Mouse (Mus musculus) kidney, adult 9 months (tissue): Measurements from ENCODE around the gene Rbfox2.
A peak's percentile ranks its signal among the peaks of the same experiment; 100 is the strongest.

Experiments
- DNase-seq: peaks from one replicate; pipeline ENCODE4 v3.0.0; 2022

The Rbfox2 gene

DNA sequence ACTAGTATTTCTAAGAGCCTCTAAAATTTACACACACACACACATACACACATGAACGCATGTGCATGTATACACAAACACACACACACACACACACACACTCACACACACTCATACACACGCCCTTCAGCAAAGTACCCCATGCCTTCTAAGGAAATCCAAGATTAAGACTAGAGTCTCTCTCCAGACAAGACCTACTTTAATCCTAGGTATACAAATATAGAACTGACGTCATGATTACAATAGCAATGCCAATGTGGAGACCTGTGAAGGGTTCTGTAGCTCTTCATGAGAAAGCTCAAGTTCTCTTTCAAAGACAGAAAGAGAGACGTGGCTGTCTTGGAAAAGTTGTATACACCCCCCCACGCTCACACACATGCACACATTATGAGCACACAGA is 132.8 kb downstream of the Rbfox2 start:
- DNase-seq = no peak

DNA sequence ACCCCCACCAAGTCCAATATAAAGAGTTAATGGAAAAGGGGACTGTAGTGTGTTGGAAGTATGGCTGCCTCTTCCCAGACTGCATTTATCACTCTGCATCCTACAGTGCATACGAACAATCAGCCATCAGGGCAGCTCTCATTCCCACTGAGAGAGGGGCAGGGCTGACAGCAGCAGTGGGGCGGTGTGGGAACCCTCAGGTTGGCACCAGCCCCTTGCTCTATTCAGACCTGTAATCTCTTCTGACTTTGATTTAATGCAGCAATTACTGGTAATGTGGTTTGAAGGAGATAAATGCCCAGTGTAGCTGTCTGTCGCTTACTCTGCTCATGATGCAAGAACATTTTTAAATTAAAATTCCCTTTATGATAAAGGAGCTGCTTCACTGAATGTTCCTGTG is 134.4 kb downstream of the Rbfox2 start:
- no peak for DNase-seq

DNA sequence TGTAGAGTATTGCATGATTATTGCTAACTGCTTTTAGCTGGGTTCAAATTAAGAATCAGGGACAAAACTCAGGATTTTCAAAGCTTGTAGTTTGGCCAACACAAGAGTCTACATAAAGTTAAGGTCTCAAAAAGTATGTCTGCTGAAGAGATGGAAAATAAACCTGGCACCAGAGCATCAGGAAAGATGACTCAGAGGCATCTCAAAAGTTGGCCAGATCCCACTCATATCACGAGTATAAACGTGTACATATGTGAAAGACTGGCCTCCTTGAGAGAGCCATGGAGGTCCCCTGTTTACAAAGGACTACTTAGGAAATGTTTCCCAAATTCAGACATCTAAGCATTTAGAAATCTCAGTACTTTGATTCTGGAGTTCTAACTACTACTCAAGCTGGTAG is 138.0 kb downstream of the Rbfox2 start:
- DNase-seq = no peak

DNA sequence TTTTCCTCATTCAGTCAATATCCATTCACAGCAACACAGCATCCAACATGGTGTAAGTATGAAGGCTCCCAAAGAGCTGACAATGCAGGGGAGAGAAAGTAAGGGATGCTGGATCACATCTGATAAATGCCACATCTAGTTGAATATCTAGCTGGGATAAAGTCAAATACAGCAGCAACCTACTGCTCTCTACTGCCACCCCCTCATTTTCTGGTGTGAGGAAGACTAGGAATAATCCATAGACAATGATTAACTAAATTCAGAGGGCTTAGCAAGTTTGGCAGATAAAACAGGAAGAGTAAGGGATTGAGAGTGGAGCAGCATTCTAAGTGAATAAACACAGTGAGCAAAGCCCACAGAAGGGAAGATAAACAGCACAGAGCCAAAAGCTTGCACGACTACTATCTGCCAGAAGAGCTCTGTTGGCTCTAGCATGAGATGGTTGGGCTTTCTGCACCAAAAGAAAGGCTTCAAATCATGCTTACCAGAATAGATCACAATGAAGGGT is 140.5 kb downstream of the Rbfox2 start:
- DNase-seq = peak; percentile 38

DNA sequence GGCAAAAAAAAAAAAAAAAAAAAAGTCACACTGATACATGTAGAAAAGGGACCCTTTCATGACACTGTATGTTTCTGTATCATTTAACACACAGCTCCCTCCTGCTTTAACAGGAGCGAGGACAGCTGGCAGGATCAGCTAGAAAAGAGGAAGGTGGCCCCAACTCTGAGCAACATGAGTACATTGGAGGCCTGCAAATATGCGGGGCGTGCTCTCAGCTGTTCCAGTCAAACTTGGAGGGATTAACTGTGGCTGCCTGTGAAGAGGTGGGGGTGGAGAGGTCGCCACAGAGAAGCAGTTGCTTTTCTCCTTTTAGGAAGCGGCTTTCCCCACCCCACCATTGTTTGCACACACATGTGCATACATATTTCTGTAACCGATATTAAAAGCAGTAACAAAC is 143.5 kb downstream of the Rbfox2 start:
- DNase-seq = no peak

DNA sequence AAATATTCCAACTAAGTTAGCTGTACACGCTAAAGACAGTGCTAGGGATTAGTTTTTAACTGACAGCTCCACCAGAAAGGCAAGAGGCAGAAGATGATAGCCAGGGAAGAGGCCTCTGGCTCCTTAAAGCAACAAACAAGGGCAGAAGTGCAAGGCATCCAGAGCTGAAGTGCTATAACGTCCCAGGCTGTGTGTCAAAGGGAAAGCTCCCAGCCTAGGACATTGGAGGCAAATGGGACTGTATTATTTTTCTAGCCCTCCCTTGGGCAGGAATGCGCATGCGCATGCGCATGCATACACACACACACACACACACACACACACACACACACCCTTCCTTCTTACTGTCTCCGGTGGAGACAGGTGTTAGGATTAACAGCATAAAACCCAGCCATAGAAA is 143.9 kb downstream of the Rbfox2 start:
- no peak for DNase-seq

DNA sequence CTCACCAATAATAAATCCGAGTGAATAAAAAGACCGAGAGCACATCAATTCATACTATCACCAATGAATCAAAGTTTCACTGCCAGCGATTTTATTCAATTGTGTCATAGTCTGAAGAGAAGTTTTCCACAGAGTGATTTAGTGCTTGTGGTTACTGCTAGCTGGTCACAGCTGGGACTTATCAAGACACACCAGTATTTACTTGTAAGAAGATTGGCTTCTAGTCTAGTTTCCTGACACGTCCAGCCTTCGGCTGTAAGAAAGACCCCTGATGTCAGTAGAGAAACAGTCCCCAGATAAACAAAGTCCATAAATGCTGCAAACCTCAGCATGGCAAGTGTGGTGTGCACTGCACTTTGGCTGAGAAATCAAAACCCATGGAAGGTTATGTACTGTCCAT is 145.4 kb downstream of the Rbfox2 start:
- DNase-seq = peak; percentile 15

DNA sequence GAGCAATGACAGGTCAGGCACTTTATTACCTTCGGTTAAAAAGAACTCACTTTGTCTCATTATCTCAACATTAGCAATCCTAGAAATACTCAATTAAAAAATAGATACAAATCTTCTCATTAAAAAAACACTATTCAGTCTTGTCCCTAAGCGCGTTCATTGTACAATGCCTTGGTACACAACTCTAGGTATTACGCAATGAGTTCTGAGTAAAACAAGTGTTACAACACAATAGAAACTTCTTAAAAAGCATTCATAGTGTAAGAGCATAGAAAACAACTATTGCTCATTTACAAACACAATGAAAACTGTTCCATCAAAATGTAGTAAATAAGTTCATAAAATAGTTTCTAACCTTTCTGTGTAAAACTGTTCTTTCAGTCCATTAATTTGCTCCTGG is 146.0 kb downstream of the Rbfox2 start:
- DNase-seq = no peak

DNA sequence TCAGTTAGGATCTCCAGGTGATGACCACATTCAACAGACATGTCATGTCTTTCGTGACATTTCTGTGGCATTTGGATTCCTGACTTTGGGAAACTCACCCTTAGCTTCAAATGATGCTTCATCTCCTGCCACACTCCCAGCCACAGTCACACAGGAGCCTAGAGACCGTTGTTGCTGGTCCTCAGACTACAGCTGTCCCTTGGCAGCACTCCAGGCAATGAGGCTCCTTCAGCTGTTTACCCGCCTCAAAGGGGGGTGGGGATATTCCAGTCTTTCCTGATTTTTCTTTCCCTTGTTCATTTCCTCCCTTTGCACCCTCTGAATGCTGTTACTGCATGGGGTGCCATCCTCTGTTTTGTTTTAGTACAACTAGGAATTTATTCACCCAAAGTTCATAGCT is 150.3 kb downstream of the Rbfox2 start:
- DNase-seq = peak; percentile 20

DNA sequence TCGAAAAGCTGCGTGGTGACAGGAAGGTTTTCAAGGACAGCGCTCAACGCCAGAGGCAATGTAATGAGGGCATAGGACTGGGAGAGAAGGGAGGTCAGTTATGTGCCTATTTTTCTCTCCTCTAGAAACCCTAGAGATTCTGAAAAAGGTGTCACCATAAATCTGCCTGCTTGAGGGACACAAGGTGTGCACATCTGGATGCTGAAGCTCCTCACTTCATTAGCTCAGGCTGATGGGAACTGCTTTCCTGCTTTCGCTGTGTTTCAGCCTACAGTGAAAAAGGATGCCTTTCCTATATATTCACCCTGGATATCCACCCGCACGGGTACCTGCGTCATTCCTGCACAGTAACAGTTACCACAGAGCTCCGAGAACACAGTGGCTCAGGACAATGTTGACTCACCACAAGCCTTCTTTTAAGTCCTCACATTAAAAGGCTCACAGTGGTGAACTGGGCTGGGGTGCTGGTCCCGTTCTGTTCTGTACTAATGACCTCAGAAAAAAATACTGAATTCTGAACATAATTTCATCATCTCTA is 152.5 kb downstream of the Rbfox2 start:
- DNase-seq = no peak

DNA sequence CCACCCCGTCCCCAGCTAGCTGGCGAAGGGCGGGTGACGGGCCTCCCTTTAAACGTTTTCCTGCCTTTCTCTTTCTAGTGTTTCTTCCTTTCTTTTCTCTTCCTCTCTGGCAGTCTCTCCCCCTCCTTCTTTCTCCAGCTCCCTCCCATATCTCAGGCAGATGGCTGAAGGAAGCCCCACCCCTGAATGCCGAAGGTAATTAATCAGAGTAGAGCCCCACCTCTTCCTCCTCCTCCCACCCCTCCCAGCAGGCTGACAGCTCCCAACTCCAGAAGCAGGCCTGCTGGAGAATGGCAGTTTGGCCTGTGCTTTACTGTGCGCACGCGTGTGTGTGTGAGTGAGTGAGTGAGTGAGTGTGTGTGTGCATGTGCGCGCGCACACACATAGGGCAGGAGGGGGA is 153.2 kb downstream of the Rbfox2 start:
- DNase-seq = peak; percentile 85

DNA sequence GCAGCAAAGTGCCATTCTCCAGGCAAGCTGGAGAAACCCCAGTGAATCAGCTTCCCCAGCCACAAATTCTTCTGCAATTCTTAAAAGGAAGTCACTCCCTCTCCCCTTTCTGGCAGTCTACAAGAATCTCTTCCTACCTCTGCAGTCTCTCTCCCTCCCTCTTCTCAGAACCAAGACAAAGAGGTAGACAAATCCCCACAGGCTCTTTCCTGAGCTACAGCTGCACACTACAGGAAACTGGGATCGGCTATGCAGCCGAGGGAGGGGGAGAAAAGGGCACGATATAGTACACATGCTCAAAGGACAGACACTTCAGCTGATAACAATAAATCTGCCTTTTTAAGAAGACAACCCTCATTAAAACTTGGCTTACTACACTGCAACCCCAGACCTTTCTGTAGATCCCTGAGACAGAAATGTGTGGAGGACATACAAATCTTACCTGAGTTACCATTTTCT is 153.7 kb downstream of the Rbfox2 start:
- peak; percentile 24 for DNase-seq

DNA sequence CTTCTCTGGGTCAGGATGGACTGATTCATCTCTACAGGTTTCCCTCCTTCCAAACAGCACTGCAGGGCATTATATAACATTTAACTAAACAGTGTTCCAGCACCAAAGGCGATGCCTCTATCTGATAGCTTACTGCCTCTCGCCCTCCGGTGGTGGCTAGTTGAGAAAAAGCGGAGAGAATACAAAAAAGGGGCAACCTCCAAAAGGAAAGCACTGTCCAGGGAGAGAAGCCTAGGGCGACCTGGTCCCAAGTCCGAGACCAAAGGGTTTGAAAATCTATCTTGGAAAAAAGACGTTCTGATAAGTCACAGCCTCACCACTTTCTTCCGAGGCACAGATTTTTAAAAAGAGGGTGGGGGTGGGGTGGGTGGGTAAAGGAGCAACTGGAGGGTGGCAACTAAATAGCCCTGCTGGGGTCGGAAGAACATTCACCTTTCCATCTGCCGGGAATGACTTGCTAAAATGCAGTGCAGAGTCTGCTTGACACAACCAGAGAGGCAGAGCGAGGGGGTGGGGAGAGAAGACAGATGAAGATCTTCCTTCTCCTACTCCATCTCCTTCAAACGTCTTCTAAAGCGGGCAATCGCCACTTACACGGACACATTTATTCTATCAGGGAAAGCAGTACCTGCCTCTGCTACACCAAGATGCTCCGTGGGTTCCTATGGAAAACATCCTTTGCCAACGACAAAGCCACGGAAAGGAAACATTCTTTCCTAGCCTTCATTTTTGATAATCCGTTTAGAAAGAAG is 154.3 kb downstream of the Rbfox2 start:
- DNase-seq = peak; percentile 23

DNA sequence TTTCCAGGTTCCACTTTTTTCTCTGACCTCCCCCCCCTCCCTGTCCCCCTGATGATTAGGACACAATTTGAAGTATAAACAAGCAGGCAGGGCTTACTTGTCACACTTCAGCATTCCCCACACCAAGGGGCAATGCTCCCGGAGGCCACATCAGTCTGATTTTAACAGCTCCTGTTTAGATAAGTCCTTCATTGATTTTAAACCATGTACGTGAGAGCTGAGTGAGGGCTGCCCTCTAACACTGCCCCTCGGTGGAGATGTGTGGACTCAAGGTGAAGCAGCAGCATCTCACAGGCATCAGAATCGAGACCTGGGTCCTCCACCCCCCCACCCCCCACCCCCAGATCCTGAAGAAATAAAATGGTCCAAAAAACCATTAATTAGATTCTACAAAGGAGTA is 155.0 kb downstream of the Rbfox2 start:
- DNase-seq = no peak

DNA sequence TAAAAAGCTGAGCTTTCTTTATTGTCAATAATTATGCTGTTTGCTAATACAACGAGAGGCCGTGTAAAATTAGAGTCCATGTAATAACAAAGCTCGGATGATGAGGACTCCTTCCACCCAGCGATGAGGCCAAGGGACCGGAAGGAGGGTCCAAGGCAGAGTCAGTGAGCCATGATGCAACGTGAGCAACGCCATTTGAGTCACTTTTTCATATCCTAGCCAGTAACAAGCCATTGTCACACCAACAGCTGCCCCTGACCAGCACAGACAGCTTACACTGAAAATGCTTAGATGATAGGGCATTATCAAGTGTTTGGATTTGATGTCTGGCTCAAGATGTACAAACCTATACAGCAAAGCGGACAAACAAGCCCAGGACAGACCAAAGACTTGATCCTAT is 155.6 kb downstream of the Rbfox2 start:
- DNase-seq = no peak

DNA sequence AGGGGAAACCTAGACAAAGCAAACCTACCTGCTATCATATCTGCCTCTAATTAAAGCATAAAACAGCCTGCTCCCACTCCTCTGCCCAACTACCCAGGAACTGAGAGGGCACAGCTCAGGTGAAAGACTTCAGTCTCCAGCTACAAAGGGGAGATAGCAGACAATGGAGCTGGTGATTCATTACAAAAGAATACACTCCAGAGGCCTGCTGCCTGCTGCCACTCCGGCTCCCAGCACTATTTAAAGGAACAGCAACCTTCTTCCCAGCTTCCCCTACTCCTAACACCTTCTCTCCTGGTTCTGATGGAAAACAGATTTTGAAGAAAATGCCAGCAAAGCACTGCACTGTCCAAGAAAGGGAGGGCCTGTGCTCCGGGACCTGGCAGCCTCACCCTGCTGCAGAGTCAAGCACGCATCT is 156.4 kb downstream of the Rbfox2 start:
- DNase-seq = no peak

DNA sequence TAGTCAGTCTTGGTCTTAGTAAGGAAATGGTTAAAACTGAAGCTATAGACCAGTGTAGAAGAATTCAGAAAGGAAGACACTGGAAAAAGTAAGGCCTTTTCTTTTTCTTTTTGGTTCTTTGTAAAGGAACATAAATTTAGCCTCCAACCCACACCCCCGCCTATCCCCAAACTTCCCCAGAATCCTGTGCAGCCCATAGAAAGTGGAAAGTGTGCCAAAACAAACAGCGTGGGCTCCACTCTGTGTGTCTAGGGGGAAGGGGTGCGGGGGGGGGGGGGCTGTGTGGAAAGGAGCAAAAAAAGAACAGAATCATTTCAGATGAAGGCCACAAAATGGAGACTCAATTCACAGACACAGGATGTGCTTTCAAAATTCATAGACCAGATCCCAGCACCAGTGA is 156.8 kb downstream of the Rbfox2 start:
- DNase-seq = no peak

DNA sequence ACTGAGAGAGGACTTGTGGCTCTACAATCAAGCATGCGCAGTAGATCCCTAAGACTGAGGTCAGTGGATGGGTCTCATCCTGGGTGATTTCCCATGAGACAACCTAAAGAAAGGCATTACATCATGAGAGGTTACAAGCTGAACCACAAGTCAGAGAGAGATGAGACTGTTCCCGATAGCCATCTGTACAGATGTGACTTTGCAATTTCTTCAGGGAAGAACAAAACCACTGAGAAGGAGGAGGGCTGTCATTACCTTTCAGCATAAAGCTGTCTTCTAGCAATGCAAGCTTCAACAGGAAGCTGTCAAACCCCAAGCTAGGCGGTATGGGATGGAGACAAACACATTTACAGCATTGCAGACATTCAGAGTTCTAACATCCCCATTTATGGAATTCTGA is 157.3 kb downstream of the Rbfox2 start:
- DNase-seq = no peak

DNA sequence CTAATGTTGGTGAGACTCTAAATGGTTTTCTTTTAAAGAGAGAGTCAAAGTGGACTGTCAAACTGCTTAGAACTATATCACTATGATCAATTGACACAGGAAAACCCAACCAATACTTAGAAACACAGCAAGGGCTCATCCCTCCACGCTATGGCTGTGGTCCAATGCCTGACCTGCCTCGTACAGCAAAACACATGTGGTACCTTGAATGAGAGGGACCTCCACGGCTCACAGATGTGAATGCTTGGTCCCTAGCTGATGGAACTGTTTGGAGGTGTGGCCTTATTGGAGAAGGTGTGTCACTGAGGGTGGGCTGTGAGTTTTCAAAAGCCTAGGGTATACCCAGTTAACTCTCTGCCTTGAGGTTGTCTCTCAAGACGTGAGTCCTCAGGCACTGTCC is 159.9 kb downstream of the Rbfox2 start:
- DNase-seq = no peak

DNA sequence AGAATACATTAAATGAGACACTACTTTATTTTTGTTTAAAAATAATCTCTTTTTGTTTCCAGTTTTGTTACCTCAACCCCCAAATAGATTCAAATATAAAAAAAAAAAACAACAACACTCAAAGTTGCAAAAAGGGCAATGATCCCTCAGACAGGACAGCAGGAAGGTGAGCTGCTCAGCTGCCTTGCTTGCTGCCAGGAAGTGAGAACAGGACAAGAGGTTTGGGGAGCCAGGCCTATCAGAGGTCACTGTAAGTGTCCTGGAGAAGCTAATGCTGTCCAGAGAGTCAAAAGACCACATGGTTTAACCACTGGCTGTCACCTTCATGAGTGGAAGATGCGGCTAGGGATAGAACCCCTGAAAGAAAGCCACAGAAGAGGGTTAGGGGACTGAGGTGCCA is 161.8 kb downstream of the Rbfox2 start:
- DNase-seq = no peak

DNA sequence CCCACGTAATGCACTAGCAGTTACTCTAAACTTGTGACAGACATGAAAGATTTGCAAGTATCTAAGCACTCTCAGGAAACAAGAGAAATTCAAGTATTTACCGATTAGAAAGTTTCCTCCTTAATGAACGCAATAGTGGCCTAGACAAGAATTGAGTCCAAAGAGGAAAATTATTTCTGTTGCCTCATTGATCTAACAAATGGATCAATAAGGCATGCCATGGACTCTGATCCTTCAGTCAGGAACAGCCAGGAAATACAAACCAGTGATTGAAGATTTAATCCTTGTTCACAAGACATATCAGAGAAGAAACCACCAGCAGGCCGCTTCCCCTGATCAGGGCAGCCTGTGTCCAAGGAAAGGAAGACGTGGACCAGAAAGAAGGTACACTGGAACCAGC is 164.0 kb downstream of the Rbfox2 start:
- DNase-seq = no peak

DNA sequence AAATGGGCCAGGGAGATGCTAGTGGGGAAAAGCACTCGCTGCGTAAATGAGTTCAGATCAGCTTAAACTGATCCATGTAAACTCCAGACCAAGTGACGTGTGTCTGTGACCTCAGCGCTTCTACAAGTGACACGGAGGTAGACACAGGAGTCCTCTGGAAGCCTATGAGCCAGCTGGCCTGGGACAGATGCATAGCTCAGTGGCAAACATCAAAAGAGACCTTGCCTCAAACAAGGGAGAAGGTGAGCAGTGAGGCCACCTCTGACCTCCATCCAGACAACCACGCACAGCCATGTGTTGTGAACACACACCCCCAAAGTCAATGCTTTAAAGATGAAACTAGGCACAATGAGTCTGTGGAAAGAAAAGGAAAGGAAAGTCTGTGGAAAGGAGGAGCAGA is 164.5 kb downstream of the Rbfox2 start:
- DNase-seq = no peak

DNA sequence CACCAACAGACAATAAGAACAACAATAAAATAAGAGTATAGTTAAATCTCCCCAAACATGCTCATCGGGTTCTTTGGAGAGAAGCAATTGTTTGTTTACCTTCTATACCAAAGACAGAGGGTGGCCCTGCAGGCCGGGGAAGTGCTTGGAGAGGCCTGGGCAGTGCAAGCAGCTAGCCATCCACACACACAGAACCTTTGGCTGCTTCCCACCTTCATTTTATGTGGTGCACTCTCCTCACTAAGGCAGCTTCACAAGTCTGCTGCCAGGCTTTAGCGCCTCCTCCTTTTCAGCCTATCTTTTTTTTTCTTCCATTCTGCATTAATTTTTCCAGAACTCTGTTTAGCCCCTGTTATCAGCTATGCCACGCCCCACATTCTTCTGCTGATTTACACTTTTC is 165.1 kb downstream of the Rbfox2 start:
- DNase-seq = no peak

DNA sequence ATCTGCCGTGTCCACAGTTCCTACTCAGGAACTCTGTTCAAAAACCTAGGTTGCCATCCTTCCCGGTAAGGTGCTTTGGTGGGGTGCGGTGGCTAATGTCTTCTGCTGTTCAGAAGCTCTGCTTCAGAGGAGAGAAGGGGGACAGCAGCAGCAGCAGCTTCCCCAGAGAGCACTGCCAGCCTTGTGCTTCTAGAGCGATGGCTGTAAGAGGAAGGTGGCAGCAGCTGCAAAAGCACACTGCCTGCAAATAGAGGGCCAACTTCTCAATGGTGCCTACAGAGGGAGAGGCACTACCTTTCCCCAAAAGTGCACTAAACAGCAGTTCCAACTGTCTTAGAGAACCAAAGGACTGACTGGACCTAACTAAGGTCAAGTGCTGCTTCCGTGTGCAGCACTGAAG is 168.5 kb downstream of the Rbfox2 start:
- no peak for DNase-seq

DNA sequence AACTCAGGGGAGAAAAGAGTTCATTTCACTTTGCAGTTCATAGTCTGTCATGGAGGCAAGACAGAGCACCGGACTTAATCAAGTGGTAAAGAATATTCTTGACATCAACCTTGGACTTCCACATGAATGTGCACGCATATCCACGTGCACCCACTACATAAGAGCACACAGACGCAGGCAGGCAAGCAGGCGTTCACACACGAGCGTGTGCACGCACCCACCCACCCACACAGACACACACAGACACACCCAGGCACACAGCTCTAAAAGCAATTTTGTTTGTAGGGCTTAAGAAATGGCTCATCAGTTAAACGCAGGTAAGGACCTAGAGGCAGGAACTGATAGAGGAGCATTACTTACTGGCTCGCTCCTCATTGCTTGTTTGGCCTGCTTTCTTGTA is 172.3 kb downstream of the Rbfox2 start:
- no peak for DNase-seq
